ENCODE assay signal across 10 mouse cellular contexts in the genomic region with DNA sequence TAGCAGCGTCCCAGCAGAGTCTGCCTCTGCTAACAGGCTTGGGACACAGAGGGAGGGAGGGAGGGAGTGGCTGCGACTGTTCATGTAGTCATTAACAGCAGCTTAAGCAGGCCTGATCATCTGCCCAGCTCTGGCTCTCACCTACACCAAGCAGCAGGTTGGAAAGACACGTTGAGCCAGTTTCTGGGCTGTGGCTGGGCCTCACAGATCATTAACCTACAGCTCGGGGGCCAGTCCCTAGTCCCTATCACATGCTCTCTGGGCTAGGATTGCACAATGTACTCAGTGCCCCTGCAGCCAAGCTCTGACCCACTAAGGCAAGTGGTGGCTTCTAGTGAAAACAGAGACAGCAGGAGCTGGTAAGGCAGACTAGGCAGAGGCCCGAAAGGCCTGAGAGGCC. TPM values are rescaled to one million over a fixed set of nuclear protein-coding genes. Genes with fewer than 3 reads are reported as not detected.
A peak's percentile ranks its signal among the peaks of the same experiment; 100 is the strongest.
DNase-seq lines count a peak whose midpoint lies in the region; ATAC-seq and TF ChIP-seq lines count a peak whose summit lies in the region.
"Had no signal": no experiment of that assay in that cellular context is flagged by ENCODE, and none has a peak within 500 bp of the region (broad histone marks: within the 10 kb centered on the region; RNA-seq: fewer than 3 reads in every experiment).

No protein-coding gene starts in this region.

- 26% methylated on average over 5 of the region's 5 CpGs for WGBS in intestine, postnatal 0 days
- WGBS in liver, embryonic 12.5 days (ENCODE audit: insufficient replicate concordance), result 44% methylated on average over 5 of the region's 5 CpGs
- 45% methylated on average over 5 of the region's 5 CpGs for WGBS in stomach, postnatal 0 days

- H3K9ac ChIP-seq in intestine, postnatal 0 days (ENCODE audit: low read depth, low read length), result no peak overlapping the region
- H3K9ac ChIP-seq in liver, embryonic 12.5 days, result no peak overlapping the region
- no peak overlapping the region for H3K9ac ChIP-seq in stomach, postnatal 0 days (ENCODE audit: low read length)
- H3K9ac ChIP-seq: heart, embryonic 12.5 days had no signal

- no peaks in the 10 kb centered on the region for H3K27me3 ChIP-seq in intestine, postnatal 0 days (replicated peaks; ENCODE audit: control insufficient read depth, insufficient read depth, low read length)
- H3K27me3 ChIP-seq in liver, embryonic 12.5 days (replicated peaks), result no peaks in the 10 kb centered on the region
- H3K27me3 ChIP-seq in stomach, postnatal 0 days (ENCODE audit: control insufficient read depth, insufficient read depth, low read length), result no peaks in the 10 kb centered on the region
- H3K27me3 ChIP-seq: heart, embryonic 12.5 days had no signal

- TF ChIP-seq CTCF in intestine, postnatal 0 days (IDR thresholded peaks at IDR 0.05; ENCODE audit: low read depth), result no peak
- no peak for TF ChIP-seq CTCF in stomach, postnatal 0 days (IDR thresholded peaks at IDR 0.05; ENCODE audit: low read depth)

- peak overlapping the region; percentile 6 for H3K4me2 ChIP-seq in intestine, postnatal 0 days (replicated peaks; ENCODE audit: low read depth)
- no peak overlapping the region for H3K4me2 ChIP-seq in liver, embryonic 12.5 days
- no peak overlapping the region for H3K4me2 ChIP-seq in stomach, postnatal 0 days (replicated peaks; ENCODE audit: low read depth)
- H3K4me2 ChIP-seq: heart, embryonic 12.5 days had no signal

- H3K4me1 ChIP-seq in intestine, postnatal 0 days (replicated peaks; ENCODE audit: control insufficient read depth, insufficient read depth, low read length), result peaks cover 11% of the 10 kb centered on the region; the same call in 1 of the 2 replicates
- H3K4me1 ChIP-seq in liver, embryonic 12.5 days, result peaks cover 18% of the 10 kb centered on the region
- no peaks in the 10 kb centered on the region; the same call in 1 of the 2 replicates for H3K4me1 ChIP-seq in stomach, postnatal 0 days (replicated peaks; ENCODE audit: control insufficient read depth, insufficient read depth)

- peak; percentile 33 for DNase-seq in retina, postnatal 1 day
- no peak for DNase-seq in retina, embryonic 14.5 days (ENCODE audit: low spot score)
- DNase-seq in stomach, postnatal 0 days (ENCODE audit: low spot score), result peak; percentile 83
- no peak for DNase-seq in layer of hippocampus, adult 9-11 months
- DNase-seq in frontal cortex, postnatal 10 days (ENCODE audit: low spot score in 2 of 2), result no peak
- DNase-seq: adrenal gland, postnatal 36 days had no signal

- H3K9me3 ChIP-seq in intestine, postnatal 0 days (ENCODE audit: control insufficient read depth), result no peaks in the 10 kb centered on the region
- H3K9me3 ChIP-seq in liver, embryonic 12.5 days (replicated peaks), result no peaks in the 10 kb centered on the region
- H3K9me3 ChIP-seq in stomach, postnatal 0 days (ENCODE audit: control insufficient read depth, low read length), result no peaks in the 10 kb centered on the region
- H3K9me3 ChIP-seq: heart, embryonic 12.5 days; megakaryocyte, embryonic 14.5 days had no signal

- ATAC-seq in intestine, postnatal 0 days, result peak; percentile 84
- ATAC-seq in liver, embryonic 12.5 days, result peak; percentile 73
- ATAC-seq in stomach, postnatal 0 days (ENCODE audit: low FRiP score, low TSS enrichment), result peak; percentile 81

- TF ChIP-seq EP300 in stomach, postnatal 0 days (optimal IDR thresholded peaks at IDR 0.05), result no peak

- H3K27ac ChIP-seq in intestine, postnatal 0 days (ENCODE audit: low read depth, low read length), result peak overlapping the region; percentile 70
- H3K27ac ChIP-seq in liver, embryonic 12.5 days, result peak overlapping the region; percentile 42; the same call in 1 of the 2 replicates
- H3K27ac ChIP-seq in stomach, postnatal 0 days (replicated peaks), result peak overlapping the region; percentile 81

- no peak overlapping the region for H3K4me3 ChIP-seq in intestine, postnatal 0 days (ENCODE audit: low read depth, low read length)
- no peak overlapping the region for H3K4me3 ChIP-seq in liver, embryonic 12.5 days
- H3K4me3 ChIP-seq in stomach, postnatal 0 days (ENCODE audit: low read depth, low read length), result no peak overlapping the region
- H3K4me3 ChIP-seq: heart, embryonic 12.5 days; megakaryocyte, embryonic 14.5 days had no signal

- peaks cover 54% of the 10 kb centered on the region; the same call in 1 of the 2 replicates for H3K36me3 ChIP-seq in intestine, postnatal 0 days (ENCODE audit: control insufficient read depth, insufficient read depth)
- peaks cover 15% of the 10 kb centered on the region; the same call in 1 of the 2 replicates for H3K36me3 ChIP-seq in liver, embryonic 12.5 days
- H3K36me3 ChIP-seq in stomach, postnatal 0 days (ENCODE audit: control insufficient read depth, insufficient read depth, low read length), result no peaks in the 10 kb centered on the region
- H3K36me3 ChIP-seq: heart, embryonic 12.5 days had no signal

RNA-seq across cellular contexts. Expression of gene Dgat2, which starts 14.6 kb away (rescaled TPM):
- polyA plus RNA-seq in intestine, postnatal 0 days (2015; fragmentation: Nextera tagmentation; extraction: Ambion mirVana), result 1,614 and 1,691 TPM in 2 replicates
- 57.5 and 59.3 TPM in 2 replicates for polyA plus RNA-seq in liver, embryonic 12.5 days (2016; fragmentation: Nextera tagmentation; extraction: Ambion mirVana)
- polyA plus RNA-seq in stomach, postnatal 0 days (2015; fragmentation: Nextera tagmentation; extraction: Ambion mirVana), result 307 and 320 TPM in 2 replicates

RNA-seq across cellular contexts. Expression of gene Uvrag, which starts 27.0 kb away (rescaled TPM):
- 12.0 and 17.4 TPM in 2 replicates for polyA plus RNA-seq in intestine, postnatal 0 days (2015; fragmentation: Nextera tagmentation; extraction: Ambion mirVana)
- 13.5 and 15.1 TPM in 2 replicates for polyA plus RNA-seq in liver, embryonic 12.5 days (2016; fragmentation: Nextera tagmentation; extraction: Ambion mirVana)
- polyA plus RNA-seq in stomach, postnatal 0 days (2015; fragmentation: Nextera tagmentation; extraction: Ambion mirVana), result 9.8 and 10.7 TPM in 2 replicates

Comparison
In these comparisons a context has a peak if more than half of its experiments do, and no peak if none do; other contexts are left out.
1. DNase-seq: peak in retina, postnatal 1 day (single experiment) and stomach, postnatal 0 days (single experiment); none in retina, embryonic 14.5 days (single experiment), layer of hippocampus, adult 9-11 months (single experiment) and frontal cortex, postnatal 10 days (0 of 2).
2. Peak in every context shown above with its lines, with median percentiles within 50 percentile points of each other: ATAC-seq and H3K27ac ChIP-seq.